Mouse (Mus musculus): Measurements from ENCODE around the gene Egr2. TPM values are rescaled to one million over a fixed set of nuclear protein-coding genes. Genes with fewer than 3 reads are reported as not detected.

The Egr2 gene
- polyA plus RNA-seq, 2 experiments = 1.2 to 2.0 TPM

DNA sequence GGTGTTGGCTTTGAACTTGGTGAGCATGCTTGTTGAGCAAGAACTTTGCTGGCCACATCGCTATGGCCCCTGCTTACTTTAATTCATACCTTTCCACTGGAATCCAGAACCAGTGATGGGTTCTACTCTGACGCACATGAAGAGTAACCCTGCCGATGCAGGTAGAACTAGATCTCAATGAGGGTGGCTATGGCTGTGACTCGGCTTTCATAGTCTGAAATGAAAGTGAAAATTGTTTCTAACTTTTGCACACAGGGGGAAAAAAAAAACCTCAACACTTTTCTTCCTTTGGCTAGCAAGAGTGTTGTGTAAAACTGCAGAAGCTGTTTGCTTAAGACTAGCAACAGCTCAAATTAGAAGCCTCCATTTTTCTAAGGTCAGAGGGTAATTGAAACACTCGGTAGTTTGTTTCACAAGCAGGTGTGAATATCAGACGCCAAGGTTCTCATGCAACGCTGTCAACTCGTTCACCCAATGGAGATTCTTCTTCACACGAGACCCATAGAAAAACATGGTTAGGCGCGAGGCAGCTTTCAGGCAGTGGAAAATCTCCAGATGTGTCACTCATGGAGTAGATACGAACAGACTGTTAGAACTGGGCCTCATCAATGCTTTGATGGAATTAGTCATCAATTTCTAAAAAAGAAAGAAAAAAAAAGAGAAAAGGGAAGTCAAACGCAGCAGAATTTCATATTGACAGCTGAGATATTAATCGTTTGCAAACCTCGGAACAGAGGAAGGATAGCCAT, 38.0 kb upstream of the Egr2 start:
- WGBS = 87% methylated on average over 15 of the region's 15 CpGs
- no peak overlapping the region for H3K4me2 ChIP-seq (replicated peaks; ENCODE audit: low read depth, low read length, severe bottlenecking)

DNA sequence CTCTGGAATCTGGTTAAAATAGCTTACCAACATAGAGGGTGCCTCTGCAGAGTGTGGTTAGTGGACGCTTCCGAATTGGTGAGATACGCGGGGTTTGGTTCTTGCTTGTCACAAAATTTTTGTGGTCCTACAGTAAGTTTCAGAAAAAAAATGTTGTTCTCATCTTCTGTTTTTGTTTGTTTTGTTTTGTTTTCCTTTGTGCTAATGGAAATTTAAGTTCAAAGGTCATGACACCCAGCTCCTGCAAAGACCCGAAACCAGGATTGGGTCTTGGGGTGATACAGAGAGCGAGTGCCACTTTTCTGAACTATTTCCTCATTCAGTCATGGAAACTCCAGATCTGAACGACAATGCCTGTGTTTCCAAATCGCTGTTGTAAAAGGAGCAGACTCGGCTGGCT, 37.3 kb upstream of the Egr2 start:
- ATAC-seq (ENCODE audit: low FRiP score, low read depth) (no peak), DNase-seq (ENCODE audit: low spot score) (no peak)
- Histone ChIP-seq H3K4me1 (ENCODE audit: control insufficient read depth, insufficient read depth, low read length) (no peaks in the 10 kb centered on the region), H3K36me3 (ENCODE audit: control insufficient read depth, insufficient read depth, low read length) (no peaks in the 10 kb centered on the region), H3K27me3 (ENCODE audit: control insufficient read depth, insufficient read depth, low read length) (no peaks in the 10 kb centered on the region), H3K9me3 (ENCODE audit: control insufficient read depth, low read length) (no peaks in the 10 kb centered on the region), H3K9ac (ENCODE audit: low read depth, low read length, severe bottlenecking) (no peak overlapping the region), H3K4me3 (replicated peaks; ENCODE audit: low read length) (no peak overlapping the region), H3K4me2 (replicated peaks; ENCODE audit: low read depth, low read length, severe bottlenecking) (no peak overlapping the region), H3K27ac (replicated peaks; ENCODE audit: low read depth, low read length) (no peak overlapping the region)
- TF ChIP-seq POLR2A (IDR thresholded peaks at IDR 0.05; ENCODE audit: borderline replicate concordance, extremely low read depth, insufficient read depth, insufficient read length) = no peak
- 93% methylated on average over 9 of the region's 9 CpGs for WGBS

More for the DNA sequence above, 38.0 kb upstream of the Egr2 start:
- ATAC-seq (ENCODE audit: low FRiP score, low read depth) = no peak
- Histone ChIP-seq H3K36me3 (ENCODE audit: control insufficient read depth, insufficient read depth, low read length) (no peaks in the 10 kb centered on the region), H3K27ac (replicated peaks; ENCODE audit: low read depth, low read length) (no peak overlapping the region), H3K9ac (ENCODE audit: low read depth, low read length, severe bottlenecking) (no peak overlapping the region), H3K27me3 (ENCODE audit: control insufficient read depth, insufficient read depth, low read length) (no peaks in the 10 kb centered on the region), H3K9me3 (ENCODE audit: control insufficient read depth, low read length) (no peaks in the 10 kb centered on the region), H3K4me3 (replicated peaks; ENCODE audit: low read length) (no peak overlapping the region), H3K4me1 (ENCODE audit: control insufficient read depth, insufficient read depth, low read length) (no peaks in the 10 kb centered on the region)
- no peak for DNase-seq (ENCODE audit: low spot score)
- no peak for TF ChIP-seq POLR2A (IDR thresholded peaks at IDR 0.05; ENCODE audit: borderline replicate concordance, extremely low read depth, insufficient read depth, insufficient read length)

DNA sequence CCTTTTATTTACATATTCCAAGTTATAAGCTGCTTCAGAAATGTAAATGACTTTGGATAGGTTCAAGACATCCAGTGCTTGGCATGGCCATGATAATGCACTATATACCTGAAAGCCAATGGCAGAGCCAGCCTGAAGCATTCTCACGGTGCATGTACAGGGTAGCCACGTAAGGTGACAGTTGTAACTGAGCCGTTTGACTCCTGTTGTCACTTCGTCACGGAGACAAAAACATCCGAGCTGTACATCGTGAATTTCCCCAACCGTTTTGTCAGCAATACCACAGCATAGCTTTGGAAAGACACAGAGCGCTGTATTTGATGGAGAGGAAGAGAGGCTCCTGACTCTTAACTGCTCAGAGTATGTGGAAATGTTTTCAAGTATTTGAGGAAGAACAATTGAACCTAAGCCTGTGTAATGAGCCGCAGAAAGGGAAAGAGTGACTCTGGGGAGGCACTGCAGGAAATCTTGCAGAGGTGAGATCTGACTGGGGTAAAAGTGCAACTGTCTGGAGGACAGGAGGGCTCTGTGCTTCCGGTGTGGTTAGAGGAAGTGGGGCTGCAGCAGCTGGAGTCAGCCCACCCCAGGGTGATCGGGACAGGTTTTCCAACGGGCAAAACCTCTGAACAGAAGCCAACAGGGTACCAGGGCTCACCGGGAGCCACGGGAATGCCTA, 31.8 kb upstream of the Egr2 start:
- DNase-seq (ENCODE audit: low spot score) (no peak), ATAC-seq (ENCODE audit: low FRiP score, low read depth) (no peak)
- Histone ChIP-seq H3K4me1 (ENCODE audit: control insufficient read depth, insufficient read depth, low read length) (no peaks in the 10 kb centered on the region), H3K27me3 (ENCODE audit: control insufficient read depth, insufficient read depth, low read length) (no peaks in the 10 kb centered on the region), H3K9ac (ENCODE audit: low read depth, low read length, severe bottlenecking) (no peak overlapping the region), H3K27ac (replicated peaks; ENCODE audit: low read depth, low read length) (no peak overlapping the region), H3K9me3 (ENCODE audit: control insufficient read depth, low read length) (no peaks in the 10 kb centered on the region), H3K4me3 (replicated peaks; ENCODE audit: low read length) (no peak overlapping the region), H3K36me3 (ENCODE audit: control insufficient read depth, insufficient read depth, low read length) (no peaks in the 10 kb centered on the region), H3K4me2 (replicated peaks; ENCODE audit: low read depth, low read length, severe bottlenecking) (no peak overlapping the region)
- WGBS = 57% methylated on average over 15 of the region's 15 CpGs
- no peak for TF ChIP-seq POLR2A (IDR thresholded peaks at IDR 0.05; ENCODE audit: borderline replicate concordance, extremely low read depth, insufficient read depth, insufficient read length)

DNA sequence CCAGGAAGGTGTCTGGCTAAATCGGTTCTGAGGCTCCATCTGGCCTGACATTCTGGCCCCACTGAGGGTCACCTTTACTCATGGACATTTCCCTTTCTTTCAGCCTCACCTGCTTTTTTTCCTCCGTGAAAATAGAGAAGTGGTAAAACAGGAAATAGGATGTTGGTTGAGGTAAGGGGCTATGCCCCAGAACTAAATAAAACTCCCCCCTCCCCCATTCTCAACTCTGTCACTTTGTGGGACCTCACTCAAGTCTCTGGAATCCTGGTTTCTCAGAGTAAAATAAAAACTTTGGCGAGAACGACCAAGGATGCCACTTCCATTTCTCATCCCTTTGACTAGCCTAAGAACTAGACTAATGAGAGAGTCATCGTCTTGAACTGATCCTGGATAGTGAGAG, 31.2 kb upstream of the Egr2 start:
- Histone ChIP-seq H3K9me3 (ENCODE audit: control insufficient read depth, low read length) (no peaks in the 10 kb centered on the region), H3K27me3 (ENCODE audit: control insufficient read depth, insufficient read depth, low read length) (no peaks in the 10 kb centered on the region), H3K4me3 (replicated peaks; ENCODE audit: low read length) (no peak overlapping the region), H3K36me3 (ENCODE audit: control insufficient read depth, insufficient read depth, low read length) (no peaks in the 10 kb centered on the region), H3K4me2 (replicated peaks; ENCODE audit: low read depth, low read length, severe bottlenecking) (no peak overlapping the region), H3K9ac (ENCODE audit: low read depth, low read length, severe bottlenecking) (no peak overlapping the region), H3K27ac (replicated peaks; ENCODE audit: low read depth, low read length) (no peak overlapping the region), H3K4me1 (ENCODE audit: control insufficient read depth, insufficient read depth, low read length) (no peaks in the 10 kb centered on the region)
- WGBS = 63% methylated on average over 5 of the region's 5 CpGs
- DNase-seq (ENCODE audit: low spot score) = no peak
- TF ChIP-seq POLR2A (IDR thresholded peaks at IDR 0.05; ENCODE audit: borderline replicate concordance, extremely low read depth, insufficient read depth, insufficient read length) = no peak
- no peak for ATAC-seq (ENCODE audit: low FRiP score, low read depth)

- no peak for ATAC-seq (ENCODE audit: low FRiP score, low read depth)
- WGBS = 67% methylated on average over 3 of the region's 3 CpGs
- Histone ChIP-seq H3K27me3 (ENCODE audit: control insufficient read depth, insufficient read depth, low read length) (no peaks in the 10 kb centered on the region), H3K9ac (ENCODE audit: low read depth, low read length, severe bottlenecking) (no peak overlapping the region), H3K4me1 (ENCODE audit: control insufficient read depth, insufficient read depth, low read length) (no peaks in the 10 kb centered on the region), H3K4me2 (replicated peaks; ENCODE audit: low read depth, low read length, severe bottlenecking) (no peak overlapping the region), H3K9me3 (ENCODE audit: control insufficient read depth, low read length) (no peaks in the 10 kb centered on the region), H3K27ac (replicated peaks; ENCODE audit: low read depth, low read length) (no peak overlapping the region), H3K4me3 (replicated peaks; ENCODE audit: low read length) (no peak overlapping the region), H3K36me3 (ENCODE audit: control insufficient read depth, insufficient read depth, low read length) (no peaks in the 10 kb centered on the region)
- no peak for TF ChIP-seq POLR2A (IDR thresholded peaks at IDR 0.05; ENCODE audit: borderline replicate concordance, extremely low read depth, insufficient read depth, insufficient read length)
- no peak for DNase-seq (ENCODE audit: low spot score)
These were observed 30.0 kb upstream of the Egr2 start for GRCm38 (mm10) chr10:67505248-67505647.
